Mouse (Mus musculus) erythroblast, adult 5-6 weeks (primary cell): ENCODE results near the gene Kank2. TPM values are rescaled to one million over a fixed set of nuclear protein-coding genes. Genes with fewer than 3 reads are reported as not detected.
A peak's percentile ranks its signal among the peaks of the same experiment; 100 is the strongest.

Source experiments
- ATAC-seq: replicated peaks from 2 replicates; pipeline ENCODE4 v1.8.0; 2016; ENCODE audit warnings: moderate number of reproducible peaks, mild to moderate bottlenecking, moderate TSS enrichment, inconsistent platforms; ENCODE audit not compliant: poor library complexity, low FRiP score, severe bottlenecking
- total RNA-seq, 2 experiments: library from RNA; stranded (forward) in 1 of 2; stranded (reverse) in 1 of 2; fragments of 150-400 nt in 1 of 2; fragments of 200-764, 138-1000 nt in 1 of 2; gene quantifications; 2 replicates each; pipeline versions ENCODE4 v1.2.3 to v1.2.4; 2015 to 2017; ENCODE audit warnings: low replicate concordance in 2 of 2

The Kank2 gene
- total RNA-seq, 2 experiments from 2014 or later = 0.09 to 1.2 TPM

GRCm38 (mm10) chr9:21728261-21728832, 70.2 kb downstream of the Kank2 start:
- no peak for ATAC-seq

- no peak for ATAC-seq
Measured at GRCm38 (mm10) chr9:21726218-21726975, 72.1 kb downstream of the Kank2 start.

GRCm38 (mm10) chr9:21725224-21726121, 73.1 kb downstream of the Kank2 start:
- no peak for ATAC-seq

- peak; percentile 90 for ATAC-seq
Measured at GRCm38 (mm10) chr9:21724147-21724536, 74.4 kb downstream of the Kank2 start.

GRCm38 (mm10) chr9:21723377-21724146, 75.0 kb downstream of the Kank2 start, which contains the start of gene Ldlr:
TSS of gene Ldlr (plus strand) at chr9:21723483.
- peak; percentile 89 for ATAC-seq

GRCm38 (mm10) chr9:21721036-21721435, 77.5 kb downstream of the Kank2 start:
- ATAC-seq = no peak

- no peak for ATAC-seq
Measured at GRCm38 (mm10) chr9:21717015-21717414, 81.5 kb downstream of the Kank2 start.

Other genes with a start within 250 kb of the Kank2 start
- 11.1 and 16.7 TPM in 2 replicates for gene Timm29, start 206.0 kb downstream of the Kank2 start, total RNA-seq (2015; ENCODE audit: low replicate concordance)
- 16.2 and 17.0 TPM in 2 replicates for gene Timm29, start 206.0 kb downstream of the Kank2 start, total RNA-seq (2017; ENCODE audit: low replicate concordance)
- 1.3 and 2.3 TPM in 2 replicates for gene Yipf2, start 205.9 kb downstream of the Kank2 start, total RNA-seq (2015; ENCODE audit: low replicate concordance)
- 2.6 and 5.7 TPM in 2 replicates for gene Yipf2, start 205.9 kb downstream of the Kank2 start, total RNA-seq (2017; ENCODE audit: low replicate concordance)
- 18.4 and 19.6 TPM in 2 replicates for gene Smarca4, start 182.6 kb downstream of the Kank2 start, total RNA-seq (2015; ENCODE audit: low replicate concordance)
- 25.8 and 33.6 TPM in 2 replicates for gene Smarca4, start 182.6 kb downstream of the Kank2 start, total RNA-seq (2017; ENCODE audit: low replicate concordance)
- gene Ldlr, start 75.3 kb downstream of the Kank2 start, total RNA-seq (2015; ENCODE audit: low replicate concordance) = 2.5 and 6.9 TPM in 2 replicates
- 3.7 and 5.4 TPM in 2 replicates for gene Ldlr, start 75.3 kb downstream of the Kank2 start, total RNA-seq (2017; ENCODE audit: low replicate concordance)
- gene Spc24, start 38.4 kb downstream of the Kank2 start, total RNA-seq (2015; ENCODE audit: low replicate concordance) = 28.0 and 63.8 TPM in 2 replicates
- 23.6 and 31.9 TPM in 2 replicates for gene Spc24, start 38.4 kb downstream of the Kank2 start, total RNA-seq (2017; ENCODE audit: low replicate concordance)
- gene Angptl8, start 36.8 kb upstream of the Kank2 start, total RNA-seq (2015; ENCODE audit: low replicate concordance) = 1.3 TPM in 1 of 2 replicates, not detected in the other
- not detected in 2 replicates for gene Angptl8, start 36.8 kb upstream of the Kank2 start, total RNA-seq (2017; ENCODE audit: low replicate concordance)
- not detected in 2 replicates for gene Dock6, start 53.9 kb upstream of the Kank2 start, total RNA-seq (2015; ENCODE audit: low replicate concordance)
- gene Dock6, start 53.9 kb upstream of the Kank2 start, total RNA-seq (2017; ENCODE audit: low replicate concordance) = not detected in 2 replicates
- gene Rab3d, start 119.4 kb upstream of the Kank2 start, total RNA-seq (2015; ENCODE audit: low replicate concordance) = 17.1 and 21.5 TPM in 2 replicates
- gene Rab3d, start 119.4 kb upstream of the Kank2 start, total RNA-seq (2017; ENCODE audit: low replicate concordance) = 11.2 and 13.4 TPM in 2 replicates
- not detected in 2 replicates for gene Ccdc159, start 128.7 kb upstream of the Kank2 start, total RNA-seq (2015; ENCODE audit: low replicate concordance)
- gene Ccdc159, start 128.7 kb upstream of the Kank2 start, total RNA-seq (2017; ENCODE audit: low replicate concordance) = not detected in 2 replicates
- gene Tmem205, start 128.8 kb upstream of the Kank2 start, total RNA-seq (2015; ENCODE audit: low replicate concordance) = 9.8 and 15.7 TPM in 2 replicates
- 1.5 TPM in 2 replicates for gene Tmem205, start 128.8 kb upstream of the Kank2 start, total RNA-seq (2017; ENCODE audit: low replicate concordance)
- 0.42 TPM in 1 of 2 replicates, not detected in the other for gene Plppr2, start 138.3 kb upstream of the Kank2 start, total RNA-seq (2015; ENCODE audit: low replicate concordance)
- gene Plppr2, start 138.3 kb upstream of the Kank2 start, total RNA-seq (2017; ENCODE audit: low replicate concordance) = not detected in 2 replicates
- gene Swsap1, start 157.0 kb upstream of the Kank2 start, total RNA-seq (2015; ENCODE audit: low replicate concordance) = 0.58 and 1.5 TPM in 2 replicates
- gene Swsap1, start 157.0 kb upstream of the Kank2 start, total RNA-seq (2017; ENCODE audit: low replicate concordance) = 3.8 and 6.6 TPM in 2 replicates
- gene Epor, start 164.8 kb upstream of the Kank2 start, total RNA-seq (2015; ENCODE audit: low replicate concordance) = 68.1 and 70.3 TPM in 2 replicates
- gene Epor, start 164.8 kb upstream of the Kank2 start, total RNA-seq (2017; ENCODE audit: low replicate concordance) = 70.3 and 91.0 TPM in 2 replicates
- not detected in 2 replicates for gene Rgl3, start 190.7 kb upstream of the Kank2 start, total RNA-seq (2015; ENCODE audit: low replicate concordance)
- gene Rgl3, start 190.7 kb upstream of the Kank2 start, total RNA-seq (2017; ENCODE audit: low replicate concordance) = not detected in 2 replicates
- gene Ccdc151, start 203.9 kb upstream of the Kank2 start, total RNA-seq (2015; ENCODE audit: low replicate concordance) = 4.2 TPM in 1 of 2 replicates, not detected in the other
- gene Ccdc151, start 203.9 kb upstream of the Kank2 start, total RNA-seq (2017; ENCODE audit: low replicate concordance) = 0.84 and 0.85 TPM in 2 replicates
- 13.1 and 13.4 TPM in 2 replicates for gene Prkcsh, start 204.1 kb upstream of the Kank2 start, total RNA-seq (2015; ENCODE audit: low replicate concordance)
- 20.2 and 25.0 TPM in 2 replicates for gene Prkcsh, start 204.1 kb upstream of the Kank2 start, total RNA-seq (2017; ENCODE audit: low replicate concordance)